Mouse (Mus musculus): ENCODE results near the gene Olfr724. TPM values are rescaled to one million over a fixed set of nuclear protein-coding genes. Genes with fewer than 3 reads are reported as not detected.

Gene Olfr724
- not detected for total RNA-seq (2023)

GRCm38 (mm10) chr14:49963174-49963573 lies at the start of gene Olfr724:
Gene Olfr724, minus strand, starts transcription at chr14:49963274.

GRCm38 (mm10) chr14:49931687-49932086 lies 31.4 kb downstream of the Olfr724 start, which contains the start of gene Olfr723:
Gene Olfr723, minus strand, starts transcription at chr14:49931787.

Other genes with a start within 250 kb of the Olfr724 start
- gene Armh4, start 179.9 kb downstream of the Olfr724 start, total RNA-seq (2023), result not detected
- gene Olfr722, start 61.3 kb downstream of the Olfr724 start, total RNA-seq (2023), result not detected
- gene Olfr723, start 31.5 kb downstream of the Olfr724 start, total RNA-seq (2023), result not detected
- gene Olfr725, start 77.1 kb upstream of the Olfr724 start, total RNA-seq (2023), result not detected
- gene Olfr726, start 127.7 kb upstream of the Olfr724 start, total RNA-seq (2023), result not detected
- not detected for gene Olfr727, start 159.9 kb upstream of the Olfr724 start, total RNA-seq (2023)
- gene Olfr728, start 179.4 kb upstream of the Olfr724 start, total RNA-seq (2023), result not detected
- gene Olfr729, start 189.6 kb upstream of the Olfr724 start, total RNA-seq (2023), result not detected
- gene Olfr730, start 224.9 kb upstream of the Olfr724 start, total RNA-seq (2023), result not detected

Measured in CD4-positive naive resting alpha-beta T cell, adult 76 days (primary cell).